Mouse (Mus musculus) myocyte (in vitro differentiated cells): ENCODE results near the gene Ntrk3. TPM values are rescaled to one million over a fixed set of nuclear protein-coding genes. Genes with fewer than 3 reads are reported as not detected.

ENCODE experiments used
- H3K27me3 ChIP-seq: one replicate; pipeline ENCODE4 v1.6.1; 2011; ENCODE audit not compliant: control insufficient read depth, insufficient read depth, insufficient read length
- H3K36me3 ChIP-seq: one replicate; pipeline ENCODE4 v1.6.1; 2011; ENCODE audit not compliant: control insufficient read depth, insufficient read depth
- H3K4me2 ChIP-seq: one replicate; pipeline ENCODE4 v1.6.1; 2011; ENCODE audit warnings: low read depth, control low read depth
- H3K4me3 ChIP-seq: one replicate; pipeline ENCODE4 v1.5.1; 2011; ENCODE audit warnings: mild to moderate bottlenecking, control low read depth, moderate library complexity
- H3K79me2 ChIP-seq: one replicate; pipeline ENCODE4 v1.6.1; 2011; ENCODE audit not compliant: control insufficient read depth, insufficient read depth
- H3ac ChIP-seq: one replicate; pipeline ENCODE4 v1.6.1; 2011; ENCODE audit not compliant: control insufficient read depth, insufficient read length
- CEBPB ChIP-seq: IDR thresholded peaks from 2 replicates; pipeline ENCODE4 v1.6.1; 2011; ENCODE audit warnings: mild to moderate bottlenecking, moderate library complexity; ENCODE audit not compliant: poor library complexity, insufficient read depth, severe bottlenecking
- E2F4 ChIP-seq: IDR thresholded peaks from one replicate; pipeline ENCODE4 v1.6.1; 2011; ENCODE audit warnings: mild to moderate bottlenecking, control low read depth, moderate library complexity; ENCODE audit not compliant: insufficient read depth
- MAX ChIP-seq: IDR thresholded peaks from one replicate; pipeline ENCODE4 v1.6.1; 2011; ENCODE audit warnings: low read depth, mild to moderate bottlenecking, control low read depth
- MYOD1 ChIP-seq, 3 experiments: IDR thresholded peaks; one replicate each; pipeline ENCODE4 v1.6.1; 2011; ENCODE audit warnings: control low read depth in 2 of 3, low read depth in 2 of 3, mild to moderate bottlenecking in 2 of 3, moderate library complexity in 1 of 3; ENCODE audit not compliant: insufficient read length in 2 of 3, control insufficient read depth in 1 of 3
- MYOG ChIP-seq, 3 experiments: IDR thresholded peaks; one replicate each; pipeline ENCODE4 v1.6.1; 2011; ENCODE audit warnings: control low read depth in 2 of 3, low read depth in 2 of 3, mild to moderate bottlenecking in 2 of 3; ENCODE audit not compliant: insufficient read length in 2 of 3, control insufficient read depth in 1 of 3, insufficient read depth in 1 of 3
- POLR2A ChIP-seq: IDR thresholded peaks from one replicate; pipeline ENCODE4 v1.6.1; 2011; ENCODE audit warnings: low read depth, mild to moderate bottlenecking, control low read depth, moderate library complexity; ENCODE audit not compliant: insufficient read length
- POLR2AphosphoS2 ChIP-seq: IDR thresholded peaks from one replicate; pipeline ENCODE4 v1.6.1; 2011; ENCODE audit warnings: low read depth, control low read depth; ENCODE audit not compliant: insufficient read length
- REST ChIP-seq: IDR thresholded peaks from one replicate; pipeline ENCODE4 v1.6.1; 2011; ENCODE audit warnings: mild to moderate bottlenecking, control low read depth, moderate library complexity; ENCODE audit not compliant: insufficient read depth, insufficient read length
- SRF ChIP-seq: IDR thresholded peaks from one replicate; pipeline ENCODE4 v1.6.1; 2011; ENCODE audit warnings: low read depth; ENCODE audit not compliant: control insufficient read depth, insufficient read length
- TCF12 ChIP-seq: IDR thresholded peaks from one replicate; pipeline ENCODE4 v1.6.1; 2011; ENCODE audit warnings: mild to moderate bottlenecking, control low read depth; ENCODE audit not compliant: poor library complexity, insufficient read depth, severe bottlenecking
- TCF3 ChIP-seq: IDR thresholded peaks from one replicate; pipeline ENCODE4 v1.6.1; 2011; ENCODE audit warnings: low read depth, control low read depth; ENCODE audit not compliant: insufficient read length
- USF1 ChIP-seq: IDR thresholded peaks from one replicate; pipeline ENCODE4 v1.6.1; 2011; ENCODE audit warnings: low read depth, mild to moderate bottlenecking, control low read depth, moderate library complexity
- polyA plus RNA-seq: library from polyadenylated mRNA; unstranded; fragments of >200 nt; fragmentation: generic; extraction: Trizol; gene quantifications from one replicate; pipeline ENCODE4 v1.2.1, GENCODE M21; 2012; ENCODE audit warnings: missing spikeins

The Ntrk3 gene
- polyA plus RNA-seq, 1 experiment, result 0.17 TPM

GRCm38 (mm10) chr7:78690956-78691355 is 46.9 kb downstream of the Ntrk3 start:
- H3K79me2 ChIP-seq, result no peaks in the 10 kb centered on the region
- no peak overlapping the region for H3ac ChIP-seq
- TF ChIP-seq CEBPB (peak; percentile 74), TCF3 (no peak)
- H3K4me3 ChIP-seq, result no peak overlapping the region
- H3K4me2 ChIP-seq, result no peak overlapping the region
- H3K36me3 ChIP-seq, result no peaks in the 10 kb centered on the region
- no peaks in the 10 kb centered on the region for H3K27me3 ChIP-seq

GRCm38 (mm10) chr7:78684943-78685342 is 52.9 kb downstream of the Ntrk3 start:
- no peak overlapping the region for H3ac ChIP-seq
- no peaks in the 10 kb centered on the region for H3K79me2 ChIP-seq
- no peaks in the 10 kb centered on the region for H3K36me3 ChIP-seq
- no peaks in the 10 kb centered on the region for H3K27me3 ChIP-seq
- no peak overlapping the region for H3K4me2 ChIP-seq
- no peak overlapping the region for H3K4me3 ChIP-seq
- no peak for TF ChIP-seq MYOD1 (IDR thresholded peaks at IDR 0.05; ENCODE audit: control insufficient read depth in 1 of 3, insufficient read length in 2 of 3, low read depth in 2 of 3)

- H3K4me3 ChIP-seq, result no peak overlapping the region
- no peaks in the 10 kb centered on the region for H3K79me2 ChIP-seq
- no peaks in the 10 kb centered on the region for H3K36me3 ChIP-seq
- no peak overlapping the region for H3K4me2 ChIP-seq
- H3K27me3 ChIP-seq, result no peaks in the 10 kb centered on the region
- H3ac ChIP-seq, result no peak overlapping the region
- TF ChIP-seq TCF3, result no peak
Observed at GRCm38 (mm10) chr7:78680871-78681270, 56.9 kb downstream of the Ntrk3 start.

- H3K4me2 ChIP-seq, result no peak overlapping the region
Observed at GRCm38 (mm10) chr7:78669407-78669806, 68.4 kb downstream of the Ntrk3 start.

GRCm38 (mm10) chr7:78668916-78669315 is 68.9 kb downstream of the Ntrk3 start:
- Histone ChIP-seq H3ac (no peak overlapping the region), H3K27me3 (no peaks in the 10 kb centered on the region), H3K36me3 (no peaks in the 10 kb centered on the region), H3K4me3 (no peak overlapping the region), H3K4me2 (no peak overlapping the region), H3K79me2 (no peaks in the 10 kb centered on the region)
- no peak for TF ChIP-seq SRF
- TF ChIP-seq USF1, result no peak
- TF ChIP-seq TCF3, result no peak
- TF ChIP-seq POLR2AphosphoS2, result no peak
- TF ChIP-seq POLR2A, result no peak
- TF ChIP-seq MAX, result no peak
- TF ChIP-seq CEBPB, result no peak
- no peak for TF ChIP-seq REST
- no peak for TF ChIP-seq MYOD1 (IDR thresholded peaks at IDR 0.05; ENCODE audit: control insufficient read depth in 1 of 3, insufficient read length in 2 of 3, low read depth in 2 of 3)
- no peak for TF ChIP-seq E2F4
- TF ChIP-seq MYOG (IDR thresholded peaks at IDR 0.05; ENCODE audit: control insufficient read depth in 1 of 3, insufficient read depth in 1 of 3, insufficient read length in 2 of 3, low read depth in 2 of 3), result no peak
- TF ChIP-seq TCF12, result no peak

More at GRCm38 (mm10) chr7:78669407-78669806, 68.4 kb downstream of the Ntrk3 start:
- H3K4me3 ChIP-seq, result no peak overlapping the region
- no peaks in the 10 kb centered on the region for H3K27me3 ChIP-seq
- no peak for TF ChIP-seq CEBPB
- TF ChIP-seq USF1, result no peak
- no peak for TF ChIP-seq E2F4
- TF ChIP-seq SRF, result no peak
- no peak for TF ChIP-seq POLR2AphosphoS2
- no peak for TF ChIP-seq TCF3
- TF ChIP-seq POLR2A, result no peak
- TF ChIP-seq TCF12, result no peak
- no peak for TF ChIP-seq MYOD1 (IDR thresholded peaks at IDR 0.05; ENCODE audit: control insufficient read depth in 1 of 3, insufficient read length in 2 of 3, low read depth in 2 of 3)
- no peak for TF ChIP-seq MYOG (IDR thresholded peaks at IDR 0.05; ENCODE audit: control insufficient read depth in 1 of 3, insufficient read depth in 1 of 3, insufficient read length in 2 of 3, low read depth in 2 of 3)
- TF ChIP-seq REST, result no peak
- TF ChIP-seq MAX, result no peak
- no peaks in the 10 kb centered on the region for H3K79me2 ChIP-seq
- no peak overlapping the region for H3ac ChIP-seq
- H3K36me3 ChIP-seq, result no peaks in the 10 kb centered on the region
